Mouse (Mus musculus) heart, postnatal 4 days (tissue): ENCODE data around the gene Zfp579. TPM values are rescaled to one million over a fixed set of nuclear protein-coding genes. Genes with fewer than 3 reads are reported as not detected.
A peak's percentile ranks its signal among the peaks of the same experiment; 100 is the strongest.

ENCODE experiments used
- DNase-seq: peaks from one replicate; pipeline ENCODE4 v3.0.0; 2021
- total RNA-seq, 2 experiments: library from RNA; stranded (reverse); gene quantifications; 2 replicates each; pipeline ENCODE4 v1.2.3; 2021

Gene Zfp579
- total RNA-seq, 2 experiments from 2014 or later: 28.4 to 38.0 TPM

- DNase-seq: no peak
Observed at GRCm38 (mm10) chr7:4957361-4957760, 38.6 kb downstream of the Zfp579 start.

GRCm38 (mm10) chr7:4953815-4954445 is 42.0 kb downstream of the Zfp579 start:
- DNase-seq: peak; percentile 59

- DNase-seq: peak; percentile 50
Observed at GRCm38 (mm10) chr7:4950561-4951342, 45.2 kb downstream of the Zfp579 start.

- DNase-seq: no peak
Observed at GRCm38 (mm10) chr7:4948386-4948785, 47.6 kb downstream of the Zfp579 start.

- peak; percentile 61 for DNase-seq
Observed at GRCm38 (mm10) chr7:4947855-4948254, 48.1 kb downstream of the Zfp579 start.

- peak; percentile 97 for DNase-seq
Observed at GRCm38 (mm10) chr7:4943223-4943815, 52.6 kb downstream of the Zfp579 start.

- no peak for DNase-seq
Observed at GRCm38 (mm10) chr7:4942673-4943072, 53.3 kb downstream of the Zfp579 start.

GRCm38 (mm10) chr7:4940068-4940479 is 55.9 kb downstream of the Zfp579 start:
- peak; percentile 87 for DNase-seq

- DNase-seq: peak; percentile 85
Observed at GRCm38 (mm10) chr7:4938456-4938855, 57.5 kb downstream of the Zfp579 start.

- no peak for DNase-seq
Observed at GRCm38 (mm10) chr7:4937392-4937791, 58.6 kb downstream of the Zfp579 start.

GRCm38 (mm10) chr7:4936832-4937231 is 59.1 kb downstream of the Zfp579 start:
- DNase-seq: no peak

GRCm38 (mm10) chr7:4934160-4934914 is 61.6 kb downstream of the Zfp579 start:
- DNase-seq: no peak

Other genes with a start within 250 kb of the Zfp579 start
- 10 to 100 TPM; 11.7 to 16.9 TPM for gene Cox6b2, start 243.1 kb downstream of the Zfp579 start, total RNA-seq
- gene Fam71e2, start 224.9 kb downstream of the Zfp579 start, total RNA-seq: not detected
- gene Il11, start 213.3 kb downstream of the Zfp579 start, total RNA-seq: under 1 TPM in 1 of 2 experiments, not detected in 1; 0.23 TPM
- not detected for gene Tmem190, start 213.2 kb downstream of the Zfp579 start, total RNA-seq
- gene Tmem238, start 206.5 kb downstream of the Zfp579 start, total RNA-seq: 1 to 10 TPM; 2.7 to 5.1 TPM
- gene Rpl28, start 203.3 kb downstream of the Zfp579 start, total RNA-seq: 100 to 1,000 TPM; 726 to 732 TPM
- 100 to 1,000 TPM; 281 to 285 TPM for gene Ube2s, start 183.6 kb downstream of the Zfp579 start, total RNA-seq
- under 1 TPM in 1 of 2 experiments, not detected in 1; 0.20 TPM for gene Shisa7, start 151.5 kb downstream of the Zfp579 start, total RNA-seq
- 1 to 10 TPM; 1.6 to 2.3 TPM for gene Isoc2b, start 125.9 kb downstream of the Zfp579 start, total RNA-seq
- gene Isoc2a, start 119.0 kb downstream of the Zfp579 start, total RNA-seq: 10 to 100 TPM; 14.7 to 15.5 TPM
- gene Gm36210, start 89.6 kb downstream of the Zfp579 start, total RNA-seq: not detected
- 10 to 100 TPM; 14.7 to 16.7 TPM for gene Zfp628, start 80.9 kb downstream of the Zfp579 start, total RNA-seq
- 1 to 10 TPM; 3.9 to 6.2 TPM for gene Nat14, start 74.1 kb downstream of the Zfp579 start, total RNA-seq
- 10 to 100 TPM in 1 of 2 experiments, 1 to 10 TPM in 1; 8.7 to 11.1 TPM for gene Ssc5d, start 70.4 kb downstream of the Zfp579 start, total RNA-seq
- gene Sbk2, start 31.8 kb downstream of the Zfp579 start, total RNA-seq: 10 to 100 TPM; 10.6 TPM
- gene Sbk3, start 25.0 kb downstream of the Zfp579 start, total RNA-seq: 10 to 100 TPM; 21.0 to 24.3 TPM
- 1 to 10 TPM; 6.0 to 6.4 TPM for gene Zfp524, start 18.3 kb upstream of the Zfp579 start, total RNA-seq
- gene Fiz1, start 18.5 kb upstream of the Zfp579 start, total RNA-seq: 10 to 100 TPM; 26.4 to 26.9 TPM
- gene Gm44973, start 19.3 kb upstream of the Zfp579 start, total RNA-seq: not detected
- 10 to 100 TPM; 26.0 to 26.6 TPM for gene Zfp865, start 24.2 kb upstream of the Zfp579 start, total RNA-seq
- gene Ccdc106, start 24.4 kb upstream of the Zfp579 start, total RNA-seq: under 1 TPM in 1 of 2 experiments, not detected in 1; 0.61 TPM
- under 1 TPM in 1 of 2 experiments, not detected in 1; 0.57 TPM for gene 4632433K11Rik, start 38.0 kb upstream of the Zfp579 start, total RNA-seq
- 1 to 10 TPM; 5.4 to 6.0 TPM for gene Zfp784, start 42.3 kb upstream of the Zfp579 start, total RNA-seq
- 10 to 100 TPM; 12.2 to 13.2 TPM for gene Zfp580, start 55.4 kb upstream of the Zfp579 start, total RNA-seq
- gene U2af2, start 66.0 kb upstream of the Zfp579 start, total RNA-seq: 100 to 1,000 TPM; 136 to 145 TPM
- gene Epn1, start 84.1 kb upstream of the Zfp579 start, total RNA-seq: 100 to 1,000 TPM; 171 to 183 TPM
- gene Rfpl4, start 120.8 kb upstream of the Zfp579 start, total RNA-seq: not detected
- gene Rasl2-9, start 129.8 kb upstream of the Zfp579 start, total RNA-seq: 1 to 10 TPM; 2.6 to 4.5 TPM
- not detected for gene Vmn1r55, start 153.5 kb upstream of the Zfp579 start, total RNA-seq
- gene Vmn1r56, start 200.6 kb upstream of the Zfp579 start, total RNA-seq: not detected
- not detected for gene Vmn1r57, start 222.3 kb upstream of the Zfp579 start, total RNA-seq